Mouse (Mus musculus) spleen, adult 2 months (tissue): Measurements from ENCODE around the gene Foxo3. TPM values are rescaled to one million over a fixed set of nuclear protein-coding genes. Genes with fewer than 3 reads are reported as not detected.

Experiments used
- DNase-seq, 2 experiments: peaks; one replicate each; pipeline versions ENCODE4 v3.0.0 to v3.0.0-alpha.2; 2012 to 2021; ENCODE audit warnings: low spot score in 2 of 2, low read depth in 1 of 2
- H3K27ac ChIP-seq: fragments of 200-500 bp; 2 replicates; pipeline ENCODE4 v1.5.1; 2012; ENCODE audit warnings: low read length, inconsistent platforms; ENCODE audit not compliant: insufficient read depth
- H3K27me3 ChIP-seq: fragments of 200-500 bp; 2 replicates; pipeline ENCODE4 v1.6.1; 2012; ENCODE audit warnings: mild to moderate bottlenecking, moderate library complexity, low read length, inconsistent platforms; ENCODE audit not compliant: control insufficient read depth, insufficient read depth
- H3K36me3 ChIP-seq: fragments of 200-500 bp; 2 replicates; pipeline ENCODE4 v1.6.1; 2012; ENCODE audit warnings: mild to moderate bottlenecking, low read length, inconsistent platforms; ENCODE audit not compliant: control insufficient read depth, insufficient read depth
- H3K4me1 ChIP-seq: fragments of 200-500 bp; 2 replicates; pipeline ENCODE4 v1.6.1; 2011; ENCODE audit warnings: inconsistent platforms; ENCODE audit not compliant: control insufficient read depth, insufficient read depth, insufficient read length
- H3K4me3 ChIP-seq: fragments of 200-500 bp; 2 replicates; pipeline ENCODE4 v1.5.1; 2011; ENCODE audit warnings: mild to moderate bottlenecking, inconsistent platforms; ENCODE audit not compliant: insufficient read depth, insufficient read length; ENCODE audit errors: extremely low read depth
- CTCF ChIP-seq: fragments of 200-500 bp; IDR thresholded peaks from 2 replicates; pipeline ENCODE4 v1.5.1; 2011; ENCODE audit warnings: mild to moderate bottlenecking, inconsistent platforms; ENCODE audit not compliant: insufficient read depth, insufficient read length, insufficient replicate concordance; ENCODE audit errors: extremely low read depth
- POLR2A ChIP-seq: fragments of 200-500 bp; IDR thresholded peaks from 2 replicates; pipeline ENCODE4 v1.6.1; 2011; ENCODE audit warnings: low read depth, low read length, inconsistent platforms
- WGBS: fragments of 180-500 bp; shearing (Covaris S2); methylation state at CpG from one replicate; pipeline ENCODE4 v1.1.7; 2018; 5-methylcytosine and 5-hydroxymethylcytosine counted together
- polyA plus RNA-seq: library from polyadenylated mRNA; depleted of rRNA; stranded (reverse); fragments of >200 nt; gene quantifications from 2 replicates; pipeline ENCODE4 v1.2.3, GENCODE M21; 2012

Gene Foxo3
- polyA plus RNA-seq, 1 experiment: 44.6 TPM

DNA sequence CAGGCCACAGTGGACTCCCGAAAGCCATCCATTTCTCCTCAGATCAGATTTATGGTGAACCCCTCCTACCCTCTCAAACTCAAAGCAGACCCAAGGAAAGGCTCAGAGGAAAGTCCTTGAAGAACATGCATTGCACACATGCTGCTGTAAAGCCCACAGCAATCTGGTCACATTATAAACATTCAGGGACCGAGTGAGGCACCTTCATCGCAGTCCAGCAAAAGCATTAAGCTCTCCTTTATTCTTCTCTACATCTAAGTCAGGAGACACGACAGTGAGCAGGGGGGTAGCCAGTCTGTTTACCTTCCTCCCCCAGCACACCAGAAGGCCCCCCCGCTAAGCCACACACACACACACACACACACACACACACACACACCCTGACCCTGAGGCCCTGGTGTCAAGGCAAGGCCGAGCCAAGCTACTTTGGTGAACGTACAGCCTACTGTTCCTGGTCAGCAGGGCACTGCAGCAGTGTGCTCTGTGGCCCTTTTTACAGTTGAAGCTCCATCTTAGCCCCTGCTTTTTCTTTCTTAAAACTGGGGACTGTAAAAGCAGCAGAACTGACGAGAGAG lies 24.7 kb downstream of the Foxo3 start:
- 82% methylated on average over 8 of the region's 8 CpGs for WGBS
- Histone ChIP-seq H3K27ac (no peak overlapping the region), H3K27me3 (no peaks in the 10 kb centered on the region), H3K4me1 (no peaks in the 10 kb centered on the region; the same call in 1 of the 2 replicates), H3K4me3 (no peak overlapping the region), H3K36me3 (peaks cover 6% of the 10 kb centered on the region; the same call in 1 of the 2 replicates)
- DNase-seq: no peak
- TF ChIP-seq POLR2A: no peak
- no peak for TF ChIP-seq CTCF

DNA sequence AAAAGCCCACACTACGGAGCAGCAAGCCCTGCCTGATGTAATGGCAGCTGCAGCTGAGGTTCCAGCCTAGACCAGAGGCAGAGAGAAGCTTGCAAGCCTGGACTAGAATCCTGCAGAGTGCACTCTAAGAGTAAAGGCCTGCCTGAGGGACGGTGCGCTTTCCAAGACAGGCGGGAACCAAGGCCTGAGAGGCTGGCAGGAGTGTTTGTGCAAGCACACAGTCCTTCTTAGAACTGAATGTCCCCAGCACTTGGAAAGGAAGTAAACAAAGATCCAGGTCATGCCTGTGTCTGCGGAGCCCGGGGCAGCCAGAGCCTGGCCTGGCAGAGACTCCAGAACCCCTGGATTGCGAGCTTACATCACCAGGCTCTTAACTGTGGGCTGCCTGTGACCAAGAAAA lies 25.4 kb downstream of the Foxo3 start:
- Histone ChIP-seq H3K27me3 (no peaks in the 10 kb centered on the region), H3K4me3 (no peak overlapping the region), H3K4me1 (peaks cover 4% of the 10 kb centered on the region; the same call in 1 of the 2 replicates), H3K36me3 (peaks cover 6% of the 10 kb centered on the region; the same call in 1 of the 2 replicates), H3K27ac (no peak overlapping the region)
- TF ChIP-seq CTCF (no peak), POLR2A (no peak)
- no peak for DNase-seq
- 82% methylated on average over 7 of the region's 7 CpGs for WGBS

DNA sequence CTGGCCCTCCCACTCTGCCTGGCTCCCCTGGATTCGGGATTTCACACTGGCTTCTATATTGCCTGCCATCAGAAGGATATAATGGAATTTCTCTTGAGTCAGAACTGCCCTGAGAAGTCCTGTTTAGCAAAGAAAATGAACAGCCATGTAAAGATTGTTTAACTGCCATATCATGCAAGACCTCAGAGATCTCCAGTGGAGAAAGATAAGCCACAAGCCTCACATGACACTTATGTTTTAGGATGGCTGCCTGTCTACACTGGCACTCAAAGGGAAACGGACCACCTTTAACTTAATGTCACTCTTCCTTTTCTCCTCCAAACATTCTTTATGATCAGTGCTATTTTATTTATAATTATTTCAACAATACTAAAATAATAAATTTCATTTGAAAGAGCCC lies 26.6 kb downstream of the Foxo3 start:
- H3K36me3 ChIP-seq: peaks cover 6% of the 10 kb centered on the region; the same call in 1 of the 2 replicates
- 84% methylated on average over 2 of the region's 2 CpGs for WGBS

DNA sequence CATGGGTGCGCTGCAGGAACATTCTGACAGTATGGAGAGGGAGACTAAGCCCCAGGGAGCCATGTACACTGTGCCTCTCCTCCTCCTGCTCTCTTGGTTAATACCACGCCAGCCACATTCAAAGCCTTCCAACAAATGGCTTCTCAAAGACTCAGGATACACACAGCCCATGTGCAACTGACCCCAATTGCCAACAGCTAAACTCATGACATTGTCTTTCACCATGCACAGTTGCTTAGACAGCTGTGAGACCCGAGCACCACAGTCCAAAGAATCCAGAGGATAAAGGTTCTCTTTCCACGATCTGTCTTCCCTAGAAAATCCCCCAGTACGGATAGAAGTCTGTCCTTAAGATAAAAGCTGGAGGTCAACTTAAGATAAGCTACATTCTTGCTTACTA lies 27.9 kb downstream of the Foxo3 start:
- H3K36me3 ChIP-seq: 0 out of 2 replicates have a peak, but pooled peaks cover 4% of the 10 kb centered on the region
- TF ChIP-seq POLR2A: no peak
- TF ChIP-seq CTCF: no peak
- 89% methylated on average over 5 of the region's 5 CpGs for WGBS
- no peaks in the 10 kb centered on the region for H3K27me3 ChIP-seq
- DNase-seq: no peak
- H3K27ac ChIP-seq: no peak overlapping the region
- peaks cover 5% of the 10 kb centered on the region; the same call in 1 of the 2 replicates for H3K4me1 ChIP-seq
- no peak overlapping the region for H3K4me3 ChIP-seq

More for the DNA sequence above, 26.6 kb downstream of the Foxo3 start:
- H3K27ac ChIP-seq: no peak overlapping the region
- H3K27me3 ChIP-seq: no peaks in the 10 kb centered on the region
- H3K4me1 ChIP-seq: peaks cover 5% of the 10 kb centered on the region; the same call in 1 of the 2 replicates
- TF ChIP-seq POLR2A (no peak), CTCF (no peak)
- no peak overlapping the region for H3K4me3 ChIP-seq
- DNase-seq: no peak

DNA sequence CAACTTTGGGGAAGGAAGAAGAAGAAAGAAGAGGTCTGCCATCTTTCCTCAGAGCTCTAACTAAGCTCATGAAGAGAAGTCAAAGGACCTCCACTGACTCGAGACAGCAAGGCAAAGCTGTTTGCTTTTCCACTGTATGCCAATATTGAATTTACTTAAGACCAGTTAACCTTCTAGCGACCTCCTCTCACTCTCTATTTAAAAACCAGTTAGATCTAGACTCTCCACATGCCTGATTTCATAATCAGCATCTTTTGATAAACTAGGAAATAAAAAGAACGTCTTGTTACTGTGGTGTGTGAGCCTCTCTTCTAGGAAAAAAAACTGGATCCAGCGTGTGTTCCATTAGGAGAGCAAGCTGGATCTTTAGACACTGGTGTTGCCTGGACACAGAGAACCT lies 28.4 kb downstream of the Foxo3 start:
- 0 out of 2 replicates have a peak, but pooled peaks cover 4% of the 10 kb centered on the region for H3K36me3 ChIP-seq
- H3K27me3 ChIP-seq: no peaks in the 10 kb centered on the region
- 77% methylated on average over 4 of the region's 4 CpGs for WGBS
- H3K4me1 ChIP-seq: peaks cover 5% of the 10 kb centered on the region; the same call in 1 of the 2 replicates
- no peak overlapping the region for H3K27ac ChIP-seq
- no peak for DNase-seq
- TF ChIP-seq POLR2A (no peak), CTCF (no peak)
- no peak overlapping the region for H3K4me3 ChIP-seq

DNA sequence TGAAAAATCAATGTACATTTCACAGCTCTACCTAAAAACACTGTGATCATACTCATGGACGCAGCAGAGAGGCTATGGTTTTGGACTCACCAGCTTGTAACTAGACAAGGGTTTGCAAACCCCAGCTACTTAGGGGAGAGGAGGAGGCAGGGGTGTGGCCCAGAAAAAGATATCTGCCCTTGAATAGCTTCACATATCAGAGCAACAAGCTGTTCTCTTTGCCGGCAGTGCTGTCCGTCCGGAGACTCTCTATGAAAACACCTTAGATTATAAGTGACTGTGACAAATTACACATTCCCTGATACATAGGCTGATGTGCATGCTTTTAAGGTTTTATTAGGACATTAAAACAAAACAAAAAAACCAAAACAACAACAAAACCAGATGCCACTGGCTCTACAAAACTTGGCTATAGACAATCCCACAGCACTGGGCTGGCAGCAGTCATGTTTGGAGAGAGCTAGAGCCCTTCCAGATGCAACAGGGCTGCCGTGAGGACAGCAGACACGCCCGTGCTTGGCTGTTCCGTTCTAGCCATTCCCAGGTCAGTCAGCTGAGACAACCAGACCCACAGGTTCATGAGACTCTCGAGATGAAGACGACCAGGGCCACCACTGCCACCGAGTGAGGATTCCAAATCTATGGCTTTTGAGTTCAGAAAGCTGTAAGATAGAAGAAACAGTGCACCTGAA lies 29.3 kb downstream of the Foxo3 start:
- 0 out of 2 replicates have a peak, but pooled peaks cover 3% of the 10 kb centered on the region for H3K36me3 ChIP-seq
- DNase-seq: no peak
- 85% methylated on average over 11 of the region's 11 CpGs for WGBS
- H3K27me3 ChIP-seq: no peaks in the 10 kb centered on the region
- H3K4me3 ChIP-seq: no peak overlapping the region
- peaks cover 5% of the 10 kb centered on the region; the same call in 1 of the 2 replicates for H3K4me1 ChIP-seq
- TF ChIP-seq CTCF (no peak), POLR2A (no peak)
- H3K27ac ChIP-seq: 0 out of 2 replicates have a peak overlapping the region, but pooled peaks have one; percentile 22

DNA sequence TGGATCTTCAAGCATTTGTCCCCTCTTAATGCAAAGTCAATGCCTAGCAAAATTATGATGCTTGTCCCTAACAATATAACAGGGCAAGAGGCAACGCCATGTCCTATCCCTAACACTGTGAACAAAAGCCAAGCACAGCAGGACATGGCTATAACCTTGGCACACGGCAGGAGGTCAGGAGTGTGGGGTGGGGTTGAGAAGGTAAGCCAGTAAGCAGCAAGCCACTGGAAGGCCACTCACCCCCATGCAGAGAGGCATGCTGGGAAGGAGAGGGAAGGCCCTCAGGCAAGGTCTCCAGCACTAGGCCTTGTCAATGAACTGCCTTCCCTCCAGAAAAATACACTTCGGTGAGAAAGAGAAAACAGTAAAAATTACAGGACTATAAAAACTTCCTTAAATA lies 30.1 kb downstream of the Foxo3 start:
- H3K27ac ChIP-seq: no peak overlapping the region
- no peak for DNase-seq
- H3K4me1 ChIP-seq: peaks cover 5% of the 10 kb centered on the region; the same call in 1 of the 2 replicates
- TF ChIP-seq POLR2A (no peak), CTCF (no peak)
- 85% methylated on average over 3 of the region's 3 CpGs for WGBS
- H3K4me3 ChIP-seq: no peak overlapping the region
- H3K27me3 ChIP-seq: no peaks in the 10 kb centered on the region
- H3K36me3 ChIP-seq: 0 out of 2 replicates have a peak, but pooled peaks cover 3% of the 10 kb centered on the region
